Mouse (Mus musculus): Measurements from ENCODE around the gene Cfap44.
"Not testable (repeated sequence)": the region's sequence is repeated elsewhere in the genome, so short reads cannot be mapped to it uniquely, and the experiment has no call there.

The Cfap44 gene

GRCm38 (mm10) chr16:44428456-44428855 is 33.9 kb downstream of the Cfap44 start:
- DNase-seq (ENCODE audit: low spot score) = no peak

GRCm38 (mm10) chr16:44430021-44430420 is 35.4 kb downstream of the Cfap44 start:
- no peak for DNase-seq (ENCODE audit: low spot score)

- no peak for DNase-seq (ENCODE audit: low spot score)
Observed at GRCm38 (mm10) chr16:44434931-44435330, 40.3 kb downstream of the Cfap44 start.

GRCm38 (mm10) chr16:44435481-44435880 is 40.9 kb downstream of the Cfap44 start:
- DNase-seq (ENCODE audit: low spot score) = no peak

GRCm38 (mm10) chr16:44441913-44442312 is 47.3 kb downstream of the Cfap44 start:
- not testable (repeated sequence) for DNase-seq (ENCODE audit: low spot score)

- no peak for DNase-seq (ENCODE audit: low spot score)
Observed at GRCm38 (mm10) chr16:44457858-44458257, 63.3 kb downstream of the Cfap44 start.

GRCm38 (mm10) chr16:44458826-44459225 is 64.2 kb downstream of the Cfap44 start:
- no peak for DNase-seq (ENCODE audit: low spot score)

- DNase-seq (ENCODE audit: low spot score) = no peak
Observed at GRCm38 (mm10) chr16:44460922-44461321, 66.3 kb downstream of the Cfap44 start.

GRCm38 (mm10) chr16:44475281-44475680 is 80.7 kb downstream of the Cfap44 start:
- no peak for DNase-seq (ENCODE audit: low spot score)

- DNase-seq (ENCODE audit: low spot score) = no peak
Observed at GRCm38 (mm10) chr16:44475682-44476375, 81.2 kb downstream of the Cfap44 start.

- DNase-seq (ENCODE audit: low spot score) = no peak
Observed at GRCm38 (mm10) chr16:44478767-44479166, 84.2 kb downstream of the Cfap44 start.

- no peak for DNase-seq (ENCODE audit: low spot score)
Observed at GRCm38 (mm10) chr16:44479852-44480251, 85.3 kb downstream of the Cfap44 start.

GRCm38 (mm10) chr16:44480616-44481015 is 86.0 kb downstream of the Cfap44 start:
- DNase-seq (ENCODE audit: low spot score) = peak; percentile 55

GRCm38 (mm10) chr16:44481599-44482593 is 87.3 kb downstream of the Cfap44 start:
- DNase-seq (ENCODE audit: low spot score) = no peak

- DNase-seq (ENCODE audit: low spot score) = peak; percentile 89
Observed at GRCm38 (mm10) chr16:44484079-44484478, 89.5 kb downstream of the Cfap44 start.

- DNase-seq (ENCODE audit: low spot score) = no peak
Observed at GRCm38 (mm10) chr16:44484831-44485230, 90.2 kb downstream of the Cfap44 start.

- no peak for DNase-seq (ENCODE audit: low spot score)
Observed at GRCm38 (mm10) chr16:44485691-44486090, 91.1 kb downstream of the Cfap44 start.

GRCm38 (mm10) chr16:44486612-44487011 is 92.0 kb downstream of the Cfap44 start:
- no peak for DNase-seq (ENCODE audit: low spot score)

GRCm38 (mm10) chr16:44487194-44487593 is 92.6 kb downstream of the Cfap44 start:
- no peak for DNase-seq (ENCODE audit: low spot score)

- DNase-seq (ENCODE audit: low spot score) = no peak
Observed at GRCm38 (mm10) chr16:44491051-44491450, 96.5 kb downstream of the Cfap44 start.

- DNase-seq (ENCODE audit: low spot score) = no peak
Observed at GRCm38 (mm10) chr16:44492151-44492550, 97.6 kb downstream of the Cfap44 start.

GRCm38 (mm10) chr16:44492706-44493105 is 98.1 kb downstream of the Cfap44 start:
- no peak for DNase-seq (ENCODE audit: low spot score)

- peak; percentile 75 for DNase-seq (ENCODE audit: low spot score)
Observed at GRCm38 (mm10) chr16:44493868-44494267, 99.3 kb downstream of the Cfap44 start.
